Mouse (Mus musculus) heart, embryonic 12.5 days (tissue): ENCODE results near the gene Stra6. TPM values are rescaled to one million over a fixed set of nuclear protein-coding genes. Genes with fewer than 3 reads are reported as not detected.
A peak's percentile ranks its signal among the peaks of the same experiment; 100 is the strongest.

Experiments used
- ATAC-seq: fragments of 200-750 bp; cut with Nextera tagmentation; 2 replicates; pipeline ENCODE4 v1.8.0; 2017; ENCODE audit warnings: moderate TSS enrichment, moderate library complexity; ENCODE audit not compliant: insufficient number of reproducible peaks, low FRiP score
- H3K27ac ChIP-seq: fragments of 300-500 bp; sonication (generic); 2 replicates; pipeline ENCODE4 v1.5.1; 2016; ENCODE audit warnings: mild to moderate bottlenecking, moderate library complexity; ENCODE audit not compliant: poor library complexity, severe bottlenecking
- H3K27me3 ChIP-seq: fragments of 300-500 bp; sonication (generic); replicated peaks from 2 replicates; pipeline ENCODE4 v1.6.1; 2016; ENCODE audit warnings: mild to moderate bottlenecking, moderate library complexity
- H3K36me3 ChIP-seq: fragments of 300-500 bp; sonication (generic); 2 replicates; pipeline ENCODE4 v1.6.1; 2016; ENCODE audit warnings: mild to moderate bottlenecking, moderate library complexity
- H3K4me1 ChIP-seq: fragments of 300-500 bp; sonication (generic); replicated peaks from 2 replicates; pipeline ENCODE4 v1.6.1; 2016; ENCODE audit warnings: mild to moderate bottlenecking
- H3K4me2 ChIP-seq: fragments of 300-500 bp; sonication (generic); 2 replicates; pipeline ENCODE4 v1.6.1; 2016; ENCODE audit warnings: mild to moderate bottlenecking, moderate library complexity
- H3K4me3 ChIP-seq: fragments of 300-500 bp; sonication (generic); 2 replicates; pipeline ENCODE4 v1.5.1; 2016; ENCODE audit warnings: mild to moderate bottlenecking
- H3K9ac ChIP-seq: fragments of 300-500 bp; sonication (generic); 2 replicates; pipeline ENCODE4 v1.6.1; 2016; ENCODE audit warnings: mild to moderate bottlenecking, moderate library complexity
- H3K9me3 ChIP-seq: fragments of 300-500 bp; sonication (generic); replicated peaks from 2 replicates; pipeline ENCODE4 v1.6.1; 2016; ENCODE audit warnings: mild to moderate bottlenecking, moderate library complexity
- WGBS: fragments of 180-500 bp; shearing (Covaris S2); methylation state at CpG from one replicate; pipeline ENCODE4 v1.1.7; 2016; 5-methylcytosine and 5-hydroxymethylcytosine counted together
- polyA plus RNA-seq: library from polyadenylated mRNA; unstranded; fragments of >200 nt; fragmentation: Nextera tagmentation; extraction: Ambion mirVana; gene quantifications from 2 replicates; pipeline ENCODE4 v1.2.1, GENCODE M21; 2016

Gene Stra6
- polyA plus RNA-seq, 1 experiment from 2014 or later: 1.00 TPM

DNA sequence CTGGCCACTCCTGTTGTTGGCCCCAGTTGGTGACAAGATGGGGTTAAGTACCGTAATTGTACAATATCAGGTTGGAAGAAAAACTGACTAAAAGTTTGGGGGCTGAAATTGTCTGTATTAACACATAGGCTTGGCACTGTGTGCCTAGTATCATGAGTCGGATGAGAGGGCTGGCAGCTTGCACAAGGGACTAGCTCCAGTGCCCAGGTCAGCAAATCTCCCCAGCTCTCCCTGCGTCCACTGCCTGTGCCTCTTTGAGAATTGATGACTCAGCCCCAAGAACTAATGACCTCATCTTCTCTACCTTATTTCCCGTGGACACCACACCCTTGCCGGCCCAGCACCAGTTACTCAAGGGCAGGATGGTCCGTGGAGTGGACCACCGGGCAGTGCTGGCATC lies 13.7 kb upstream of the Stra6 start:
- peaks cover 39% of the 10 kb centered on the region for H3K4me1 ChIP-seq
- no peak overlapping the region for H3K9ac ChIP-seq
- no peak overlapping the region for H3K27ac ChIP-seq
- no peaks in the 10 kb centered on the region for H3K9me3 ChIP-seq
- H3K27me3 ChIP-seq: peaks cover 41% of the 10 kb centered on the region
- no peak overlapping the region for H3K4me2 ChIP-seq
- no peak for ATAC-seq
- H3K36me3 ChIP-seq: no peaks in the 10 kb centered on the region
- no peak overlapping the region for H3K4me3 ChIP-seq
- 63% methylated on average over 7 of the region's 7 CpGs for WGBS

DNA sequence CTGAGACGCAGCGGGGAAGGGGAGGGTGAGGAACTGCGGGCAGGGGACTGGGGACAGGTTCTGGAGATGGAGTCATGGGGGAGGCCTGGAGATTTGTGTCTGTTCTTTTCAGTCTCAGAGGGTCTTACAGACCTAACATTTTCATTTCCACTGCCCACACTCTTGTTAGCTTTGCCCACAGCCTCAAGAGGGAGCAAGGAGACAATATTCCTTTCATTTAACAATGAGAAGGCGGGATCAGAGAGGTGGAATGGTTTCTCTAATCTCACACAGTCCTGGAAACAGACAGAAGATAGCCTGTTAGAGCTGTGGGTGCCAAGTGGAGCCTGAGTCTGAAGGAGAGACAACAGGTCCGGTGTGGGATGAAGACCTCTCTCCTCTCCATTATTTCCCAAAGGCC lies 11.7 kb upstream of the Stra6 start:
- 38% methylated on average over 5 of the region's 5 CpGs for WGBS
- Histone ChIP-seq H3K36me3 (no peaks in the 10 kb centered on the region), H3K4me3 (no peak overlapping the region), H3K4me1 (peaks cover 49% of the 10 kb centered on the region), H3K9ac (no peak overlapping the region), H3K9me3 (no peaks in the 10 kb centered on the region), H3K4me2 (no peak overlapping the region), H3K27ac (no peak overlapping the region), H3K27me3 (peaks cover 59% of the 10 kb centered on the region)
- no peak for ATAC-seq

DNA sequence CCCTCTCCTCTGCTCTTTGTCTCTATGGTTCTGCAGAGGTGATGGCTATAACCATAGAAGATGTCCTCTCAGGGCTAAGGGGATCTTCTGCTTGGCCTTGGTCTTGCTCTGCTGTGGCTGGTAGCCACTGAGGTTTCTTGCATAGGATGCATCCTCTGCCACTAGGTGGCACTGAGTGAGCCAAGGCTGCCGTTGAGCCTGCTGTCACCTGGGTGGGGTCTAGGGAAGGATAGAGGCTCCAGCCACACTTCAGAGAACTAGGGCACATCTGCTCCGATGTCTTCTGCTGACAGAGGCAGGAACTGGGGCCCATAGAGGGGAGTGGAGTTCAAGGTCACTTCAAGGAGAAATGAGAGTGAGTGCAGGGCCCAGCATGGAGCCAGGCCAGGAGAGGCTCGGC lies 10.5 kb upstream of the Stra6 start:
- peak; percentile 43; the same call in 1 of the 2 replicates for ATAC-seq

DNA sequence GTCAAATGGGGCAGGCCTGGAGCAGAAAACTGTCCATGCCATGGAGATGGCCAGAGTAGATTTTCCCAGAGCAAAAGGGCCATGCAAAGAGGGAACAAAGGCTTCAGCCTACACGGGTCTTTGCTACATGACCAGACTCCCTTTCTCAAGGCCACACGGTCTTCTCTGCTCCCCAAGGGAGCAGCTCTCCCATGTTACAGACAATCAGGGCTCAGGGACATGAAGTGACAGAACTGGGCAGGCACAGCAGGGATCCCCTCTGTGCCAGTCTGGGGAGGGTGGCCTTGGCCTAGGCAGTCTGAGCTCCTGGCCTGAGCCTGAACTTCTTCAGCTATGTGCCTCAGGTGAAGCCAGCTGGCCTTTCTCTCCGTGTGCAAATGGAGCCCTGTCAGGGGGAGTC lies 10.0 kb upstream of the Stra6 start:
- peaks cover 35% of the 10 kb centered on the region for H3K4me1 ChIP-seq
- no peak overlapping the region for H3K4me3 ChIP-seq
- ATAC-seq: no peak
- no peak overlapping the region for H3K27ac ChIP-seq
- 39% methylated on average over 3 of the region's 3 CpGs for WGBS
- no peaks in the 10 kb centered on the region for H3K9me3 ChIP-seq
- no peak overlapping the region for H3K4me2 ChIP-seq
- H3K27me3 ChIP-seq: peaks cover 73% of the 10 kb centered on the region
- H3K9ac ChIP-seq: no peak overlapping the region
- H3K36me3 ChIP-seq: no peaks in the 10 kb centered on the region

More for the DNA sequence above, 10.5 kb upstream of the Stra6 start:
- WGBS: 12% methylated on average over 3 of the region's 3 CpGs
- no peak overlapping the region for H3K4me2 ChIP-seq
- H3K27me3 ChIP-seq: peaks cover 71% of the 10 kb centered on the region
- no peak overlapping the region for H3K9ac ChIP-seq
- no peak overlapping the region for H3K4me3 ChIP-seq
- H3K4me1 ChIP-seq: peaks cover 39% of the 10 kb centered on the region
- no peaks in the 10 kb centered on the region for H3K9me3 ChIP-seq
- H3K27ac ChIP-seq: no peak overlapping the region
- no peaks in the 10 kb centered on the region for H3K36me3 ChIP-seq

DNA sequence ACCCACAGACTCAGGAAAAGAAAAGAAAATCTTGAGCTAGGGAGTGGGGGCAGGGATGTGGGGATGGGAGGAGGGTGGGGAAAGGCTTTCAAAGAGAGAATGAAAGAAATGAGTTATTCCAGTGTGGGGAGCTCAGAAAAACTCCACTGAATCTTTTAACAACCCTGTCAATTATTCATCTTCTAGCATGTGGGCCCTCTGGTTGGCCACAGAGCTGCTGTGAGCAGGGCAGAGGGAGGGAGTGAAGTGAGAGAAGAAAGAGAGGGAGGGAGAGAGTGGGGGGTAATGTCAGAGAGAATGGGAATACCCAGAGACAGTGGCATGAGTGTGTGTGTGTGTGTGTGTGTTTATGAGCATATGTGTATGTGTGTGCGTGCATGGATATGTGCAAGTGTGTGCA lies 9.6 kb upstream of the Stra6 start:
- Histone ChIP-seq H3K27ac (no peak overlapping the region), H3K9ac (no peak overlapping the region), H3K4me2 (no peak overlapping the region), H3K4me1 (peaks cover 30% of the 10 kb centered on the region), H3K36me3 (no peaks in the 10 kb centered on the region), H3K4me3 (no peak overlapping the region), H3K27me3 (peaks cover 69% of the 10 kb centered on the region), H3K9me3 (no peaks in the 10 kb centered on the region)
- no peak for ATAC-seq
- 78% methylated on average over 1 of the region's 1 CpGs for WGBS

DNA sequence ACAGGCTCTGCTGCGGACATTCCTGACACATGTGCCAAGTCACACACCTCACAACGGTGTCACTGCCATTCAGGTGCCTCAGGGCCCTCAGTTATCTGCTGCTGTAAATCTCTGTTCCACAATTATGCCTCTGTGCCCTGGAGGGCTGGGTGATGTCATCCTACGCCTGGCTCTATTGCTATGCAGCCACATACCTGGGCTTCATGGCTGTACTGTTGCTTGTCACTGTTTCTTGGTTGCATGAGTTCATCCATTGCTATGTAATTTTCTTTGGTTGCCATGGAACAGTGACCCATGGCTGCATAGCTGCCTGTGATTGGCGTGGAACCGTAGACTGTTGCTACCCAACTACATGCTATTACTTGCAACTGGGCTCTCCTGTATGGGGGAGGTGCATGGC lies 7.9 kb upstream of the Stra6 start:
- no peak for ATAC-seq
- 59% methylated on average over 5 of the region's 5 CpGs for WGBS
- H3K4me3 ChIP-seq: no peak overlapping the region
- H3K36me3 ChIP-seq: no peaks in the 10 kb centered on the region
- no peak overlapping the region for H3K4me2 ChIP-seq
- H3K4me1 ChIP-seq: peaks cover 31% of the 10 kb centered on the region
- no peaks in the 10 kb centered on the region for H3K9me3 ChIP-seq
- no peak overlapping the region for H3K27ac ChIP-seq
- H3K9ac ChIP-seq: no peak overlapping the region
- H3K27me3 ChIP-seq: peaks cover 62% of the 10 kb centered on the region

DNA sequence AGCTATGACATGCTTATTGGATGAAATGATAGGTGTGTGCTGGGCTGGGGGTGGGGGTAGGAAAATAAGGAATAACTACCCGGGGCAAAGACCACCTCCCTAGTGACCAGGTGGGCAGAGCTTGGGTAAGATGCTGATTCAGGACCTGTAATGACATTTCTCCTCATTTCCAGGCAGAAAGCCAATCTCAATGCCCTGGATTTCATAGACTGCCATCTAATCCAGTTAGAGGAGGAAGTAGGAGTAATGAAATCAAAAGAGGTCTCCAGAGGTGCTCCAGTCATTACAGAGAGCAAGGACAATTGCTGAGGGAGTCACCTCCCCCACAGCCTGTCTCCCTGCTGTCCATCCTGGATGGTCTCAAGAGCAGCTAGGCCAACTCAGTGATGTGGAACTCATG lies 3.7 kb upstream of the Stra6 start:
- ATAC-seq: no peak
- H3K27ac ChIP-seq: no peak overlapping the region
- no peak overlapping the region for H3K4me3 ChIP-seq
- no peaks in the 10 kb centered on the region for H3K9me3 ChIP-seq
- H3K9ac ChIP-seq: no peak overlapping the region
- 45% methylated on average over 1 of the region's 1 CpGs for WGBS
- no peak overlapping the region for H3K4me2 ChIP-seq
- H3K4me1 ChIP-seq: peaks cover 46% of the 10 kb centered on the region
- H3K36me3 ChIP-seq: no peaks in the 10 kb centered on the region
- H3K27me3 ChIP-seq: peaks cover 65% of the 10 kb centered on the region

DNA sequence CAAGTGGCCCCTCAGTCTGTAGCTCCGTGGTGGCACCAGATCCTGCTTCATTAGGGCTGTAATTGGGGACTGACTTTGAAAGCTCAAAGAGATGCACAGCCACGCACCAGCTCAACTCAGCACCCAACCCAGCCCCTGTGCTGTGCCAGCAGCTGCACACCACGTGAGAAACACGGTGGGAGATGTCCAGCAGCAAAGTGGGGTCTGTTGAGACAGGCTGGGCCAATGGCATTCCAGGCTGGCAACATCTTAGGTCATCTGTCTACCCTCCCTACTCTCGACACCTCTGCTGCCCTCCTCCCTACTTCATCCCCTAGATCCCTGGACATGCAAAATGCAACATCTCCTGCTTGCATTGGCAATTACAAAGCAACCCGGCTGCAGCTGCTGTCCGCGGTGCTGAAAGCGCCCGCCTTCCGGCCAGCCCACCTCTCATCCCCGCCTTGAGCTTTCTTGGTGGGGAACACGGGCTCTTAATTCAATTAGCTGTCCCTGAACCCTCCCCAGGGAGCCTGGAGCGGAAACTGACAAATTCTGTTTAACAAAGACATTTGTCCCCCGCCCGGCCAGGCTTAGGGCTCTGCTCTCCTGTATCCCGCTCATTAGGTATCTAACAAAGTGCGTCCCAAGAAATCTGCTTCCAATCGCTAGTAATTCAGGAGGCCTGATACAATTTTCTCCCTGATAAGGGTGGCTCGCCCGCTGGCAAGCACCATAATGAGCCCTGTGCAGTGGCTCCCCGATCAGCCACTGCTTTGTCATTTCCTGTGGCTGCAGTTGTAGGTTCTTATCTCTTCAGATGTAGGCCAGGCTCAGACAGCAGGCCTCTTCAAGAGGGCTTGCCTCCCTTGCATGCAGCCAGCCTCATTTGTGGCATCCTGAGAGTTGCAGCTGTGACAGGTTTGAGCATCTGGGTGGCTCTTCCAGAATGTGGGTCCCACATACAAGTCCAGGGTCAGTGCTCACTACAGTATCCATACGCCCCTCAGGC lies 2.6 kb upstream of the Stra6 start:
- Histone ChIP-seq H3K9me3 (no peaks in the 10 kb centered on the region), H3K4me1 (peaks cover 39% of the 10 kb centered on the region), H3K27me3 (peaks cover 61% of the 10 kb centered on the region), H3K36me3 (no peaks in the 10 kb centered on the region), H3K4me3 (no peak overlapping the region), H3K4me2 (no peak overlapping the region), H3K9ac (no peak overlapping the region), H3K27ac (no peak overlapping the region)
- no peak for ATAC-seq
- WGBS: 6% methylated on average over 23 of the region's 23 CpGs

DNA sequence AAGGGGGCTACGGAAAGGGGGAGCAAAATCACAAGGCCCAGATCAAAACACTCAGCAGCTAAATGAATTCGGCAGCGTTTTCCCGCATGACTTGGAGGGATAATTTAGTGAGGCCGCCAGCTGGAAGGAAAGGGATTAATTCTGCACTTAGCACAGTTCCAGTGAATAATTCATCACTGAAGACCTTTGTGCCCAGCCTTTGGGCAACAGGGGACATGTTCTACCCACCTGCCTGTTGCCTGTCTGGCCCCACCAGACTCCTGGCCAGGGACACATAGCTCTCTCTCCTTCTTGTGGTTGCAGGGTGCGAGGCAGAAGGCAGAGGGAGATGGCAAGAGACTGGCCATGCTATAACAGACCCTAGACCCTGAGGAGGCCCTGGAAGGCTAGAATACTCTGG lies 1.9 kb downstream of the Stra6 start:
- no peak overlapping the region for H3K9ac ChIP-seq
- no peak overlapping the region for H3K4me3 ChIP-seq
- WGBS: 65% methylated on average over 6 of the region's 6 CpGs
- H3K27ac ChIP-seq: no peak overlapping the region
- peaks cover 54% of the 10 kb centered on the region for H3K27me3 ChIP-seq
- H3K4me1 ChIP-seq: peaks cover 52% of the 10 kb centered on the region
- H3K36me3 ChIP-seq: no peaks in the 10 kb centered on the region
- H3K4me2 ChIP-seq: no peak overlapping the region
- no peak for ATAC-seq
- H3K9me3 ChIP-seq: no peaks in the 10 kb centered on the region

DNA sequence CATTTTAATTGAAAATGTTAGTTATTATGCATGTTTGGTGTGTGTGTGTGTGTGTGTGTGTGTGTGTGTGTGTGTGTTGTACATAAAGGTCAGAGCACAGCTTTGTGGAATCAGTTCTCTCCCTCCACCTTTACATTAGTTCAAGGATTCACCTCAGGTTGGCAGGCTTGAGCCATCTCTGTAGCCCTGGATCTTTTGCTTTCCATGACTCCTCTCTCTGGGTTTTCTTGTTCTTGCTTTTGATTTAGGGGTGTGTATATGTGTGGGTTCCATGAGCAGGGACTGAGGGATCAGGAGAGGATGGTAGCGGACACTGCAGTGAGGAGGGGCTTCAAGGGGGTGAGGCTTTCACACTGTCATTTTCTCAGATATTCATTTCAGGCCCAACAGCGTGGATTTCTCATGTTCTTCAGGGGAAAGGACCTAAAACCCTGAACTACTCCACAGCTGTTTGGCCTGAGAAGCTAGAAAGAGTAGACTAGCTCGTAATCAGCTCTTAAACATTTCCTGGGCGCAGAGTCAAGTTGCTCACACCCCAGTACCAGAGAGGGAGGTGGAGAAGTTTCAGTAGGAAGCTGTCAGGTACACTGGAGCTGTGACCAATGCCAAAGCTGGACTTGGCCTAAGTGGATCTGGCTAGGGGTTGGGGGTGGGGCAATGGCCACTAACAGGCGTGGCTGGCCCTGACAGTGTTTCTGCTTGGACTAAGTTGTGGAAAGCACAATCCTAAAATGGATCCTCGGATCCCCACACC lies 2.6 kb downstream of the Stra6 start:
- peaks cover 46% of the 10 kb centered on the region for H3K4me1 ChIP-seq

DNA sequence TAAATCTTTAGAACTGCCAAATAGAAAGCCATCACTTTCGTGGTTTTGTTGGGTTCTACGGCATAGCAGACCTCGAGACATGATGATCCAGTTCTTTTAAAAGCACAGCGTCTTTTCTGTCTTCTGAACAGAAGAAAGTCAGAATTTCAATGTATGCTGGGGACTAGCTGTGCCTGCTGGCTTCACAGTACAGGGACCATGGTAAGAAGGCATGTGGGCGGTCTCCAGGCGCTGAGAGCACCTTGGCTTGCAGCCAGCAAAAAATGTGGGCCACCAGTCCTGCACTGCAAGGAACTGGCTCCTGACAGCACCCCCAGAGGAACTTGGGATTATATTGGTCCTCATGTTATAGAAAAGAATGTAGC lies 3.1 kb downstream of the Stra6 start:
- no peak for ATAC-seq
- H3K4me2 ChIP-seq: no peak overlapping the region

More for the DNA sequence above, 2.6 kb downstream of the Stra6 start:
- Histone ChIP-seq H3K4me2 (no peak overlapping the region), H3K9ac (no peak overlapping the region), H3K27me3 (peaks cover 52% of the 10 kb centered on the region), H3K27ac (no peak overlapping the region), H3K4me3 (no peak overlapping the region), H3K36me3 (no peaks in the 10 kb centered on the region), H3K9me3 (no peaks in the 10 kb centered on the region)
- 64% methylated on average over 6 of the region's 6 CpGs for WGBS
- no peak for ATAC-seq

More for the DNA sequence above, 3.1 kb downstream of the Stra6 start:
- Histone ChIP-seq H3K9ac (no peak overlapping the region), H3K4me3 (no peak overlapping the region), H3K36me3 (no peaks in the 10 kb centered on the region), H3K9me3 (no peaks in the 10 kb centered on the region), H3K27me3 (peaks cover 53% of the 10 kb centered on the region), H3K4me1 (peaks cover 40% of the 10 kb centered on the region), H3K27ac (no peak overlapping the region)
- WGBS: 63% methylated on average over 6 of the region's 6 CpGs
